Mouse (Mus musculus): ENCODE results near the gene Cyp24a1. TPM values are rescaled to one million over a fixed set of nuclear protein-coding genes. Genes with fewer than 3 reads are reported as not detected.
"Not testable (repeated sequence)": the region's sequence is repeated elsewhere in the genome, so short reads cannot be mapped to it uniquely, and the experiment has no call there.

Gene Cyp24a1
- total RNA-seq, 1 experiment from 2014 or later = not detected

DNA sequence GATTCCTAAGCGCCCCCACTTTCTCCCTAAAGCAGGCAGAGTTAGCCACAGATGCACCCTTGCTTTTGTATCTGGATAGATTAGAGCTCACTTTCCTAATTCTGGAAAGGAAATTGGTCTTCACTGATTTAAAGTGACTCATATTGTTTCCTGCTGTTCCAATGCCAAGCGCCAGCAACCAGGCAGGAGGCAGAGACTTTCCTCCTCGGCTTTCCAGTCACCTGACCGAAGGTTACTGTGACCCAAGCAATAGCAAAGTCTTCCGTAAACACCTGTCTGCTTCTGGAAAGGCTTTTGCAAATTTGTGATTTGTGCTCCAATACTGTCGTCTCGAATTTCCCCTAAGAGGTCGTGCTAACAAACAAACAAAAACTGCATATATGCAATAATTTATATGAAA is 1.1 kb upstream of the Cyp24a1 start:
- ATAC-seq (ENCODE audit: extremely low read depth, insufficient number of reproducible peaks, low FRiP score, poor library complexity, severe bottlenecking) = no peak

GRCm38 (mm10) chr2:170496154-170496930 is 603 bp downstream of the Cyp24a1 start, which contains the start of gene Pfdn4:
Gene Pfdn4, plus strand, starts transcription at chr2:170496428.
- ATAC-seq (ENCODE audit: extremely low read depth, insufficient number of reproducible peaks, low FRiP score, poor library complexity, severe bottlenecking) = no peak

DNA sequence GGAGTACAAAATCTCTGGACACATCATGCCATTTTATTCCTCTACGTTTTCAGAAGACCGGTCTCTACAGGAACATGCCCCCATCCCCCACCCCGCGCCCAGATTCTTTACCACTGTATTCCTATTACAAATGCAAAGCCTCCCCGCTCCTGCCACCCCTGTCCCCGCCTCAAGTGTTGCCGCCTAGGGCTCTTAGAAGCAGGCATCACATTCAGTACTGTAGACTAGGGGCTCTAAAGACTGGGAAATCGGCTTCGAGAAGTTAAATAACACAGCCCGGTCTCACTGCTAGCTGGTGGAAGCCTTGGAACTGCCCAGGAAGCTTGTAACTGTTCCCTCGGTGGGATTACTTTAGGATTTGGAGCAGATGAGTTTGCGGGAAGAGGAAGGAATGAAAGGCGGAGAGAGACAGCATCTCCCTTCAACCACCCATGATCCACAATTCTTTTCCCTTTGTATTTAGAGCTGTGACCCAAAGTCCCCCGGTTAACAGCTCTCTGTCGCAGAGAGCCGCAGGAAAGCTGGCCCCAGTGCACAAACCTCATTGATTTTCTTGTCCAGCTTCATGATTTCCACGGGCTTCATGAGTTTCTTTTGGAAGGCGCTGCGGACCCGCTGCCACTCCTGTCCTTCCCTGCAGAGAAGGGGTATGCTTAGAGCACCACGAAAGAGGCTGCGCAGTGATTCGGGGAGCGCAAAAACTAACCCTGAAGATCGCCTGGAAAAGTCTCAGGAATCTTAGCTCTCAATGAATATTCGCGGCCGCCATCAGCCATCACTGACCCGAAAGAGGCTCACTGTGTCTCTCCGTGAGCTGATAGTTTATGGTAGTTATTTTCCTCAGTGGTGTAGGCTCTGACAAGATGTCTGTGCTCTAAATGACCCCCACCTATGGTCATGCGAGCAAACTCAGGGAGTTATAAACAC is 1.9 kb downstream of the Cyp24a1 start:
- ATAC-seq (ENCODE audit: extremely low read depth, insufficient number of reproducible peaks, low FRiP score, poor library complexity, severe bottlenecking) = no peak

GRCm38 (mm10) chr2:170487890-170488502 is 8.9 kb downstream of the Cyp24a1 start:
- no peak for ATAC-seq (ENCODE audit: extremely low read depth, insufficient number of reproducible peaks, low FRiP score, poor library complexity, severe bottlenecking)

DNA sequence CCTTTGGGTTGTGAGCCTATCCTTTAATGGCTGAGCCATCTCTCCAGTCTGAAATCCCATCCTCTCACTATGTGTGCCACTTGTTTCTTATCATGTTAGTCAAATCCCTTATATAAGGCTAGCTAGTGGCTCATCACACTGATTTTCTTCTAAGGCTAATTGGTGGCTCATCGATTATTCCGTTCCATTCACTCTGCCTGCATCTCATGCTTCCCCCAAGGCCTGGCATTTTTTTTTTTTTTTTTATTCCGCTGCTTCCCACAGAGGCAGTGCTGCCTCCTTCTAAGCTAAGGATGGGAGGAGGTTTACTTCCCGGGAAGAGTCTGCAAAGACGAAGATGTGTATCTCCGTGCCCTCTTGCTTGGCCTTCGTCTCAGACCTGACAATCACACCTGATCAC is 9.7 kb downstream of the Cyp24a1 start:
- ATAC-seq (ENCODE audit: extremely low read depth, insufficient number of reproducible peaks, low FRiP score, poor library complexity, severe bottlenecking) = no peak

DNA sequence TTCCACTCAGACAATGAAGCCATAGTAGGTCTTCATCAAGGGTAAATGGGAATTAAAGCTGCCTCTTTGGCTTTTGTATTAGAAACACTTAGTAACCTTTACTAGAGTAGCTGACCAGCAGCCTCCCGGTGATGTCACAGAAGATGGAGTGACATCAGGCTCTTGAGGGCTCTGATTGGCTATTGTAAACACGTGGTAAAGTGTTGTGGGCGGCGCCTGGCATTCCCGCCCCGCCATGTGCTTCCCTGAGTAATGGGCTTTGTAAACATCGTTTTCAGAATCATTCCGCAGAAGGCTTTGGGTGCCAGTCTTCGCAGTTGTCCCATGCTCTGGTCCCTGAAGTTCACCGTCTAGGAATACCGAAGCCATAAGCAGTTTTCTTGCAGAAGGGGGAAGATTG is 13.0 kb downstream of the Cyp24a1 start:
- no peak for ATAC-seq (ENCODE audit: extremely low read depth, insufficient number of reproducible peaks, low FRiP score, poor library complexity, severe bottlenecking)

DNA sequence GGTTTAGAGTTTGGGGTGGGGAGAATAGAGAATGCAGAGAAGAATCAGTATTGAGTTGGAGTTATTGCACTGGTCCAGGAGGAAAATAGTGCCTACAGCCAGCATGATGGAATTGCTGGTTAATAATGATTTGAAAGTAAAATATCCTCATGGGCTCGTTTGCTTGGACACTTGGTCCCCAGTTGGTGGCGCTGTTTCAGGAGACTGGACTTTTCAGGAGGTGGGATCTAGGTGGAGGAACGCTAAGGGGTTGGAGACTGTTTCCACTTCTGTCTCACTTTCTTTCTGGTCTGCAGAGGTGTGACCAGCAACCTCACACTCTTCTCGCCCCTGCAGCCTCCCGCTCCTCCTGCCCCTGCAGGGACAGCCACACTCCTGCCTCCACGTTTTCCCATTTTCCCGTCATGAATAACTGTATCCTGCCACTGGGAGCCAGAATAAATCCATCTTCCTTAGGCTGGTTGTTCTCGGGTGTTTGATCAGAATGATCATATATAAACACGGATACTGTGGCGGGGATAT is 14.9 kb downstream of the Cyp24a1 start:
- ATAC-seq (ENCODE audit: extremely low read depth, insufficient number of reproducible peaks, low FRiP score, poor library complexity, severe bottlenecking) = no peak

DNA sequence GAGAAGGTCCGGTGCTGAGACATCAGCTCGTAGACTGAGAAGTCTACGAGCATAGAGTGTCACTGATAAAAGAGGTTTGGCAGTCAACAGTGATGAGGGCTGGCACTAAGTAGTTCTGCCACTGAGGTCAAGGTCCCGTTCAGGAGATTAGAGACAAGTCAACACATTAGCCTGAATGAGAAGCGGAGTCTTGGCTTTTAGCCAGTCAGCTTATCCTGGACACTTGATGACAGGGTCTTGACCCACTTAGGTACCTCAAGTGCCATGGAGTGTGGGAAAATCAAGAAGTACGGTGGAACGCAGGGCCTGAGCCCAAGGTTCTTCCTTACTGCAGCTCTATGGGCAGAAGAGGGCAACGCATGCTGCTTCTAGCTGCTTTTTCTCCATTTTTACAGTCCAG is 20.3 kb downstream of the Cyp24a1 start:
- no peak for ATAC-seq (ENCODE audit: extremely low read depth, insufficient number of reproducible peaks, low FRiP score, poor library complexity, severe bottlenecking)

DNA sequence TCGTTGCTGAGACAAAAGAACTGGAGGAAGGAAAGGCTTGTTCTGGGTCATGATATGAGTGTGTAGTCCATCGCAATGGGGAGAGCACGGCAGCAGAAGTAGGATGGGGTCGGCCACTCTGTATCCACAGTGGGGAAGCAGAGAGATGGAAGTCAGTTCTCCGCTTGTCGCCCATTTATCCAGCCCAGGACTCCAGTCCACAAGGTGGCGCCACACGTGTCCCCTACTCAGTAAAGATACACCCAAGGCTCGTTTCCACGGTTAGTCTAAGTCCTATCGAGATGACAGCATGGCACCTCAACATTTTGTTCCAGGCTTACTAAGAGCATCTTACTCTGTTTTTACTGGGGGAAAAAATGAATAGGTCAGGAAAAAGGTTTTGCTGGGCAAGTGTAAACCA is 20.7 kb downstream of the Cyp24a1 start:
- no peak for ATAC-seq (ENCODE audit: extremely low read depth, insufficient number of reproducible peaks, low FRiP score, poor library complexity, severe bottlenecking)

- ATAC-seq (ENCODE audit: extremely low read depth, insufficient number of reproducible peaks, low FRiP score, poor library complexity, severe bottlenecking) = no peak
Measured at GRCm38 (mm10) chr2:170475164-170475563, 21.8 kb downstream of the Cyp24a1 start.

- no peak for ATAC-seq (ENCODE audit: extremely low read depth, insufficient number of reproducible peaks, low FRiP score, poor library complexity, severe bottlenecking)
Measured at GRCm38 (mm10) chr2:170474125-170474524, 22.8 kb downstream of the Cyp24a1 start.

- no peak for ATAC-seq (ENCODE audit: extremely low read depth, insufficient number of reproducible peaks, low FRiP score, poor library complexity, severe bottlenecking)
Measured at GRCm38 (mm10) chr2:170470591-170470990, 26.4 kb downstream of the Cyp24a1 start.

- no peak for ATAC-seq (ENCODE audit: extremely low read depth, insufficient number of reproducible peaks, low FRiP score, poor library complexity, severe bottlenecking)
Measured at GRCm38 (mm10) chr2:170469616-170470308, 27.2 kb downstream of the Cyp24a1 start.

DNA sequence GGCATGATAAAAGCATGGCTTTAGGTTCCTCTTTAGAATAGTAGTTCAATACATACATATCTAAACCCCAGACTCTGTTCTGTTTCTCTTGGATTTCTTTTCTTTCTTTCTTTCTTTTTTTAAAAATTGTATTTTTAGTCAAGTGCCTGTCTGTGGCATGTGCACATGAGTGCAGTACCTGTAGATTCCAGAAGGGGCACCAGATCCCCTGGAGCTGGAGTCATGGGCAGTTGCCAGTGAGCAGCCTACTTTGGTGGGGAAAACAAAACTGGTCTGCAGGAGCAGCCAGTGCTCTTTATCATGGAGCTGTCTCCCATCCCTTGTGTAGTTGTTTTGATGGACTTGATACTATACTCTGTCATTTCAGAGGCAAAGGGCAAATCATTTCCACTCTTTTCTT is 28.9 kb downstream of the Cyp24a1 start:
- no peak for ATAC-seq (ENCODE audit: extremely low read depth, insufficient number of reproducible peaks, low FRiP score, poor library complexity, severe bottlenecking)

DNA sequence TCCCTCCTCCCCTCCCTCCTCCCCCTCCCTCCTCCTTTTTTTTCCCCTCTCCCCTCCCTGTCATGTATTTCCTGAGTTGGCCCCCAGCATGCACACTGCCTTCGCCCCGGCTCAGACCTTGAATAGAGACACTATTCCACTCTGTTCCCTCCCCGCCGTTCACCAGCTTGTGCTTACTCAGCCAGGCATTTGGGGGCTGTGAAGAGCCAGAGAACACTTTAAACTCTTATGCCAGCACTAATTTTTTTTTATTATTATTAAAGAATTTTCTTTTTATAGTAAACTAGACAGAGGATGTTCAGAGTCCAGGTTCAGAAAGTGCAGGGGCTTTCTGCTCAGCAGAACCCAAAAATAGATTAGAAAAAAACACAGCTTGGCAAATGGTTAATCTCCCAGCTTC is 32.1 kb downstream of the Cyp24a1 start:
- ATAC-seq (ENCODE audit: extremely low read depth, insufficient number of reproducible peaks, low FRiP score, poor library complexity, severe bottlenecking) = no peak

GRCm38 (mm10) chr2:170461652-170462051 is 35.3 kb downstream of the Cyp24a1 start:
- no peak for ATAC-seq (ENCODE audit: extremely low read depth, insufficient number of reproducible peaks, low FRiP score, poor library complexity, severe bottlenecking)

DNA sequence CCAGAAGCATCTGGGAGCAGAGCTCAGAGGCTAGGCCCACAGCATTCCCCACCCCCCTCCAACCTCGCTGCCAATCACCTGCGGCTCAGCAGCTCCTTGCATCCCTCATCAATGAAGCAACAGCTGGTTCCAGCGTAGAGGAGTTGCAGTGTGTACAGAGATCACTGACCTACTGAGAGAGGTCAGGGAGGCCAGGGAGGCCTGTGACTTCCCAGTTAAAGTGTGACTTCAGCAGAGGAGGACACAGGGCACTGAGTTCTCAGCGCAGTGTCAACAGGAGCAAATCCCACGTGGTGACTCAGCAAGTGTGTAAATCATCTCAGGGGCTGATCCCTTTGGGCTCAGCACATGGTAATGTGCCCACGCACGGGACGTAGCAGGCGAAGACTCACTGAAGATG is 37.1 kb downstream of the Cyp24a1 start:
- no peak for ATAC-seq (ENCODE audit: extremely low read depth, insufficient number of reproducible peaks, low FRiP score, poor library complexity, severe bottlenecking)

DNA sequence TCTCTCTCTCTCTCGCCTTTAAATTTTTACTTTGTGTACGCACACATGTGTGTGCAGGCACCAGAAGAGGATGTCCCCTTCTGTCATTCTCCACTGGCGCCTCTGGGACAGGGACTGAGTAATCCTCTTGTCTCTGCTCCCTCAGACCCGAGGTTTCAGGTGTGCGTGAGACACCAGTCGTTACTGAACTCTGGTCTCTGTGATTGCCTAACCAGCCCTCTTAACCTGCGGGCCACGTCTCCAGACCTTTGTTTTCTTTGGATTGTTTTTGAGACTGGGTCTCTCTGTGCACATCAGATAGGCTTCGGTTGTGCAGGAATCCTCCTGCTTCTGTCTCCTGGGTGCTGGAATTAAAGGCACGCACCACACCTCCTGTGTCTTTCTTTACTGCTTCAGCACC is 37.8 kb downstream of the Cyp24a1 start:
- no peak for ATAC-seq (ENCODE audit: extremely low read depth, insufficient number of reproducible peaks, low FRiP score, poor library complexity, severe bottlenecking)

GRCm38 (mm10) chr2:170453809-170454208 is 43.1 kb downstream of the Cyp24a1 start:
- ATAC-seq (ENCODE audit: extremely low read depth, insufficient number of reproducible peaks, low FRiP score, poor library complexity, severe bottlenecking) = not testable (repeated sequence)

Data from neutrophil, adult 5-6 weeks (primary cell).